Mouse (Mus musculus) embryonic stem cell, embryonic (primary cell): ENCODE data around the gene Zfp574.

Source experiments
- CTCF ChIA-PET, 4 experiments: fragments of 300-600 bp in 2 of 4; fragments of 350-600 bp in 2 of 4; sonication (Branson Sonifier 250); formaldehyde crosslinking; loops; one replicate each; lab custom pipeline; 2022; ENCODE audit warnings: inconsistent platforms in 2 of 4; lab: Charles Lee
- POLR2A ChIA-PET, 4 experiments: fragments of 300-600 bp in 2 of 4; fragments of 350-600 bp in 2 of 4; sonication (Branson Sonifier 250); formaldehyde crosslinking; loops; one replicate each; lab custom pipeline; 2022; ENCODE audit warnings: antibody characterized with exemption in 4 of 4, inconsistent platforms in 1 of 4; lab: Charles Lee

Gene Zfp574

DNA sequence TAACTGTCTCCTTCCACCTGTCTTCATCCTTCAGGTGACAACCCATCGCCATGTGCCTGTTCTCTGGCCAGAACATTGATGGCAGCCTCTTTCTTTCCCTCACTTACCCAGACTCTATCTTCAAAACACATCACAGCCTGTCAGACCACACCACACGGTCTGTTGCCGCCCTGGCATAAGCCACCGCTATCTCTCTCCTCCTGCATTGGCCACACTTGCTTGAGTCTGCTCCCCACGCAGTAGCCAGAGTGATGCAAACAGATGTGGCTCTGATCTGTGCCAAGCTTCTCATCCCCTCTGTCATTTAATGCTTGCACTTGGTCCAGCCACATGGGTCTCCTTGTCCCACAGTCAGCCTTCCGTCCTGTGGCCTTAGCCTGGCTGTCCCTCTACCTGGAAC, 9.0 kb upstream of the Zfp574 start:
- CTCF ChIA-PET, result no interaction called here

DNA sequence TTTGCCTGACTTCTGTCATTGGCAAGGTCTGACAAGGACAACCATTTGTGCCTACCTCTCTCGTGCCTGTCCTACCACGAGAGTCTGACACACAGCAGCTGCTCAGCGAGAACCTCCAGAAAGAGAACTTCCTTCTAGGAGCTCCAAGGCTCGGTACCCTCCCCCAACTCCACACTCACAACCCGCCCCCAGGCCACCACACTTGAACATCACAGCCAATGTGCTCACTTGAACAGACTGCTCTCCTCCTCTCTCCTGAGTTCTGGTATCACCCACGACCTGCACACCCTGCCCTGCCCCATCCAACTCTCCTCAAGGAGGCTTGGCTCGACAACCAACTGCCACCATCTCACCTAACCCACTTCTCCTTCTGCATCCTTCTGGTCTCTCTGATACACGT, 8.5 kb upstream of the Zfp574 start:
- POLR2A ChIA-PET, result interaction anchor here in 1 of 4 experiments (1.2 kb wide), 1 partner anchor 12 kb away, joined by 4 read pairs; no protein-coding TSS in a partner anchor
- CTCF ChIA-PET, result interaction anchor here in 1 of 4 experiments (0.7 kb wide), 1 partner anchor 153 kb away, joined by 3 read pairs; no protein-coding TSS in a partner anchor

More for the DNA sequence above, 9.0 kb upstream of the Zfp574 start:
- POLR2A ChIA-PET, result interaction anchor here in 1 of 4 experiments (1.0 kb wide), 1 partner anchor 16 kb away, joined by 4 read pairs; no protein-coding TSS in a partner anchor

DNA sequence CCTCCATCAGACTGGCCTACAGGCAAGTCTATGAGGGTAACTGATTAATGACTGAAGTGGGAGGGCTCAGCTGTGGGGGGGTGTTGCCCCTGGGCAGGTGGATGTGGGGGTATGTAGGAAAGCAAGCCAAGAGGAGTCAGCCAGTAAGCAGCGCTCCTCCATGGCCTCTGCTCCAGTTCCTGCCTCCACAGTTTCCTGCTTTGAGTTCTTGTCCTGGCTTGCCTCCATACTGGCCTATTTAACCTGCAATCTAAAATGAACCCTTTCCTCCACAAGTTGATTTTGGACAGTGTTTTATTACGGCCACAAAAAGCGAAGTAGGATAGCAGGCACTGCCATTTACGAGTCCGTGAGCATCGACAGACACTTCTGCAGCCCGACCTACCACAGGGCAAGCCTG, 5.0 kb upstream of the Zfp574 start:
- ChIA-PET CTCF (interaction anchor here in 3 of 4 experiments (0.6 to 2.0 kb wide), 6 partner anchors 10 to 342 kb away, joined by 3 to 6 read pairs (median 3); partner anchors contain the start of gene Pou2f2 (in 1 of the 3)), POLR2A (interaction anchor here in 2 of 4 experiments (1.1 to 2.8 kb wide), 7 partner anchors 9 to 14 kb away, joined by 3 to 24 read pairs (median 6); no protein-coding TSS in a partner anchor)

GRCm38 (mm10) chr7:25067909-25068656, 4.3 kb upstream of the Zfp574 start:
- CTCF ChIA-PET, result interaction anchor here in 3 of 4 experiments (0.6 to 2.0 kb wide), 9 partner anchors 9 to 448 kb away, joined by 3 to 6 read pairs (median 3); no protein-coding TSS in a partner anchor
- POLR2A ChIA-PET, result interaction anchor here in 3 of 4 experiments (0.5 to 2.3 kb wide), 9 partner anchors 8 to 780 kb away, joined by 3 to 24 read pairs (median 4); no protein-coding TSS in a partner anchor

DNA sequence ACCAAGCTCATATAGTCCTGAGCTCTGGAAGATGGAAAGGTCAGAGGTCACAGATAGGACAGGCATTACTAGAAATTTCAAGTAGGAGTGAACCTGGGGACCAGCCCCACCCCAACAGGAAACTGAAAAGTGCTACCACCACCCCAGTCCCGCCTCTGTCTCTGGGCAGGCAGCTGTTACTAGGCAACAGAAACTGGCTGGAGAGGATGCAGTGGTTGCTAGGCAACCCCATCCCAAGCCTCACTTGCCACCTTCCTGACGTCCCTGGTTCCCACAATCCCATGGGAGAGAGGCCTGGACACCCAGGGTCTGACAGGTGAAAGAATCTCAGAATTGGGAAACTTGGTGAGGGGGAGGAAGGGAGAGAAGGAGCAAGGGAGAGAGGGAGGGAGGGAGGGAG, 3.6 kb upstream of the Zfp574 start:
- POLR2A ChIA-PET, result interaction anchor here in 3 of 4 experiments (0.5 to 2.3 kb wide), 9 partner anchors 8 to 780 kb away, joined by 3 to 24 read pairs (median 4); no protein-coding TSS in a partner anchor
- CTCF ChIA-PET, result interaction anchor here in 3 of 4 experiments (0.6 to 2.0 kb wide), 6 partner anchors 8 to 92 kb away, joined by 3 to 6 read pairs (median 4); no protein-coding TSS in a partner anchor

DNA sequence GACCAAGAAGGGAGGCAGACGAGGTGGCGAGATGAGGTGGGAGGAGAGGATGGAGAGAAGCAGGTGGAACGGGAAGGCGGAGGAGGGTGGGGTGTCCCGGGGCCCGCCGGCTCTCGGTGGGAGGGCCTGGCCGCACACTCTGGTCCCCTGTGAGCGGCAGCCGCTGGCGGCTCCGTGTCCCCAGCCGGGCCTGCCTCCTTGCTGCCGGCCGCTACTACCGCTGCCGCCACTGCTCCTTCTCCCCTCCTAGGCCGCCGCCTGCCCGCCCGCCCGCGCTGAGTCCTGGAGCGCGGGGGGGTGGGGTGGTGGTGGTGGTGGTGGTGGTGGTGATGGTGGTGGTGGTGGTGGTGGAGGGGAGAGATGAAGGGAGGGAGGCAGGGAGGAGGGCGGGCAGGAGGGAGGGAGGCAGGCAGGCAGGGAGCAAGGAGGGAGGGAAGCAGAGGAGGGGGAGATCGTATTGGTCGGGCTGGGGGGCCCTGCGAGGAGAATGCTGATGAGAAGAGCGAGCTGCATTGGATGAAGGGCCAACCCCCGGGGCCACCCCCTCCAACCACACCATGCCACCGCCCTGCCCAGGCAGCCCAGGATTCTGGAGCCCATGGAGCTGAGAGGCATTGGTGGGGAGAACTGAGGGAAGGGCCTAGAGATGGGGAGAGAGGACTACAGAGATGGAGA, 486 bp downstream of the Zfp574 start:
- ChIA-PET POLR2A (interaction anchor here in 2 of 4 experiments (0.8 to 1.5 kb wide), 3 partner anchors 15 to 229 kb away, joined by 3 to 8 read pairs (median 3); partner anchors contain the start of genes Cic (in 1 of the 2) and Prr19 (in 1 of the 2)), CTCF (interaction anchor here in 1 of 4 experiments (0.5 to 1.2 kb wide), 2 partner anchors 22 to 341 kb away, joined by 3 to 8 read pairs; no protein-coding TSS in a partner anchor)

- CTCF ChIA-PET, result interaction anchor here in 1 of 4 experiments (1.2 kb wide), 1 partner anchor 20 kb away, joined by 8 read pairs; no protein-coding TSS in a partner anchor
- POLR2A ChIA-PET, result interaction anchor here in 3 of 4 experiments (0.5 to 1.7 kb wide), 9 partner anchors 14 to 749 kb away, joined by 3 to 8 read pairs (median 4); partner anchors contain the start of genes Cic (in 1 of the 3) and Prr19 (in 1 of the 3)
Measured at GRCm38 (mm10) chr7:25073924-25074323, 1.6 kb downstream of the Zfp574 start.

GRCm38 (mm10) chr7:25076296-25076662, 3.9 kb downstream of the Zfp574 start:
- ChIA-PET CTCF (interaction anchor here in 3 of 4 experiments (0.5 to 1.9 kb wide), 19 partner anchors 8 to 434 kb away, joined by 3 to 22 read pairs (median 4); partner anchors contain the start of genes Megf8 (in 1 of the 3) and Rabac1 (in 1 of the 3)), POLR2A (interaction anchor here (0.6 to 3.1 kb wide), 68 partner anchors 8 to 677 kb away, joined by 3 to 26 read pairs (median 4); partner anchors contain the start of genes Cic (in 1 of the 4), Dmrtc2 (in 1 of the 4), Irgq (in 1 of the 4) and Lypd4 (in 1 of the 4))

DNA sequence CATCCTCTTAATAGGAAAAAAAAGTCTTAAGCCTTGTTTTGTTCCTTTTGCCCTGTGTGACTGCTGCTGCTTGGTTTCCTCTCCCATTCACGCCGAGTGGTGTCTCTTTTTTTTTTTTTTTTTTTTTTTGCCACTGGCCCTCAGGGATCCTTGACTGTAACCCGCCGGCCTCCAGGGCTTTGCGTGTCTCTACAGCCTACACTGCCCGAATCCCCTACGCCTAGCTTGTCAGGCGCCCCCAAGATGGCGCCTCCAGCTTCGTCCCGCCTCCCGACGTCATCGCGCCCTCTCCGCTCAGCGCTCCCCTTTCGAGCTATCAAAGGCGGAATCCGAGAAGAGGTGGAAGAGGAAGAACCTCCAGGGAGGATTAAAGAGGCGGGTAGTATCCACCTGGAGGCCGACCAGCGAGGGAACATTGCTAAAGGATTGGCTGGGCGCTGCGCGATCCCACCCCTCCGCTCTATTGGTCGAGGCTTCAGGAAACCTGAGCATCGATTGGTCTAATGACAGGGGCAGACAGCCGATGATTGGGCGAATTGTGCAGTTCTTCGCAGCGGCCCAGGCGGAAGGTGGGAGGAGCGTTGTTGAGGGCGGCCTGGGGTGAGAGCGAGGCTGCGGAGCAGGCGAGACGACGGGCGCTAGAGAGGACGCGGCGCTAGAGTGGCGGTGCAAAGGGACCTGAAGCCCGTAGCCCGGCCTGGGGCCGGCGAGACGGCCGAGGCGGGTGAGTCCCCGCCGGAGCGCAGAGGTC, 4.5 kb downstream of the Zfp574 start:
- ChIA-PET CTCF (interaction anchor here (0.5 to 1.9 kb wide), 25 partner anchors 8 to 434 kb away, joined by 3 to 22 read pairs (median 4); partner anchors contain the start of genes Megf8 (in 1 of the 4) and Rabac1 (in 1 of the 4)), POLR2A (interaction anchor here (0.6 to 3.1 kb wide), 73 partner anchors 8 to 677 kb away, joined by 3 to 26 read pairs (median 4); partner anchors contain the start of genes Rabac1 (in 2 of the 4), Cic (in 1 of the 4), Dmrtc2 (in 1 of the 4) and Irgq (in 1 of the 4))

GRCm38 (mm10) chr7:25077414-25077755, 5.0 kb downstream of the Zfp574 start:
- POLR2A ChIA-PET, result interaction anchor here (0.6 to 3.1 kb wide), 36 partner anchors 7 to 547 kb away, joined by 3 to 26 read pairs (median 5); partner anchors contain the start of genes Rabac1 (in 2 of the 4), Irgq (in 1 of the 4), Megf8 (in 1 of the 4) and Pafah1b3 (in 1 of the 4)
- CTCF ChIA-PET, result interaction anchor here in 2 of 4 experiments (0.6 to 1.6 kb wide), 3 partner anchors 10 to 239 kb away, joined by 3 to 12 read pairs (median 3); partner anchors contain the start of gene Megf8 (in 1 of the 2)

DNA sequence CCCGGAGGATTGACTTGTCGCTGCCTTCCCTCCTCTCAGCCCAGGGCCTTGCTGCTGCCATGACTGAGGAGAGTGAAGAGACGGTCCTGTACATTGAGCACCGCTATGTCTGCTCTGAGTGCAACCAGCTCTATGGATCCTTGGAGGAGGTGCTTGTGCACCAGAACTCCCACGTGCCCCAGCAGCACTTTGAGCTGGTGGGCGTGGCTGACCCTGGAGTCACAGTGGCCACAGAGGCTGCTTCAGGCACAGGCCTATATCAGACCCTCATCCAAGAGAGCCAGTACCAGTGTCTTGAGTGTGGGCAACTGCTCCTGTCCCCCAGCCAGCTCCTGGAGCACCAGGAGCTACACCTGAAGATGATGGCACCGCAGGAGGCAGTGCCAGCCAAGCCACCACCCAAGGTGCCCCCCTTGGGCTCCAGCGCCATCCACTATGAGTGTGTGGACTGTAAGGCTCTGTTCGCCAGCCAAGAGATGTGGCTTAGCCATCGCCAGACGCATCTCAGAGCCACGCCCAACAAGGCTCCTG, 7.2 kb downstream of the Zfp574 start:
- POLR2A ChIA-PET, result interaction anchor here in 3 of 4 experiments (0.7 to 5.0 kb wide), 13 partner anchors 13 to 316 kb away, joined by 3 to 27 read pairs (median 4); partner anchors contain the start of gene Rabac1 (in 1 of the 3)
- CTCF ChIA-PET, result interaction anchor here (0.6 to 5.2 kb wide), 10 partner anchors 9 to 481 kb away, joined by 3 to 56 read pairs (median 3); no protein-coding TSS in a partner anchor

GRCm38 (mm10) chr7:25080431-25080830, 8.1 kb downstream of the Zfp574 start:
- CTCF ChIA-PET, result interaction anchor here (0.9 to 5.2 kb wide), 8 partner anchors 13 to 481 kb away, joined by 3 to 56 read pairs (median 4); no protein-coding TSS in a partner anchor
- POLR2A ChIA-PET, result interaction anchor here in 3 of 4 experiments (0.7 to 5.0 kb wide), 12 partner anchors 12 to 188 kb away, joined by 3 to 27 read pairs (median 4); partner anchors contain the start of gene Rabac1 (in 1 of the 3)

DNA sequence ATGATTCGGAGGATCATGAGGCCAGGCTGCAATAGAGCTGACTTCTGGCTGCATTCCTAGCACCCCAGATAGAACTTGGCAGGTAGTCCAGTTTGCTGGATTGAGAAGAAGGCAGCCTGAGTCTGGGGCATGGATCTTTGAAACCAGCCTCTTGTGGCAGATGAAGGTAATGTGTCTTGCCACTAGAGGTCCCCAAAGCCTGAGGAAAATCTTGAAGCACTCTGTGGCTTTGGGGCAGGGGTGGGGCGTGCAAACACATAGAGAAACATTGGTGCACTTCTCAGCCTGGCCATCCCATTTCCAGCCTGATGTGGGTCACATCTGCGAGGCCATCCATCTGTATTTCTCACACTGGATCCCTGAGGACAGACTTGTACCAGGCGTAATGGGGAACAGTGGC, 10.1 kb downstream of the Zfp574 start:
- POLR2A ChIA-PET, result interaction anchor here in 3 of 4 experiments (0.7 to 5.0 kb wide), 10 partner anchors 11 to 297 kb away, joined by 3 to 27 read pairs (median 4); partner anchors contain the start of gene Rps19 (in 1 of the 3)

GRCm38 (mm10) chr7:25084621-25085020, 12.3 kb downstream of the Zfp574 start:
- ChIA-PET POLR2A (interaction anchor here in 1 of 4 experiments (1.0 kb wide), 1 partner anchor 8 kb away, joined by 4 read pairs; no protein-coding TSS in a partner anchor), CTCF (interaction anchor here in 1 of 4 experiments (0.7 to 1.1 kb wide), 2 partner anchors 23 to 287 kb away, joined by 3 read pairs; no protein-coding TSS in a partner anchor)

More for the DNA sequence above, 10.1 kb downstream of the Zfp574 start:
- CTCF ChIA-PET, result interaction anchor here (0.6 to 5.2 kb wide), 14 partner anchors 11 to 114 kb away, joined by 3 to 56 read pairs (median 4); no protein-coding TSS in a partner anchor

DNA sequence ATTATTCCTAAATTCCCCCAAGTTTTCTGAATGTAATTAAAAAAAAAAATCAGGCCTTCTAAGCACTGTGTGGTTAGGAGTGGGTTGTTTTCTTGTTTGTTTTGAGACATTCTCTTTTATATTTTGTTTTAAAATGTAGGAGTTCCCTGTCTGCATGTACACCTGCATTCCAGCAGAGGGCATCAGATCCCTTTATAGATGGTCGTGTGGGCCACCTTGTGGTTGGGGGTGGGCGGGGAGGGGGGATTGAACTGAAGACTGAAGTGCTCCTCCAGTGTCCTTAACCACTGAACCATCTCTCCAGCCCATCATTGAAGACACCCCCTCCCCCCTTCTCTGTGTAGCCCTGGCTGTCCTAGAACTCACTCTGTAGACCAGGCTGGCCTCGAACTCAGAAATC, 14.3 kb downstream of the Zfp574 start:
- ChIA-PET CTCF (interaction anchor here in 2 of 4 experiments (1.4 to 1.6 kb wide), 2 partner anchors 8 to 13 kb away, joined by 4 read pairs; no protein-coding TSS in a partner anchor), POLR2A (interaction anchor here in 3 of 4 experiments (0.6 to 1.5 kb wide), 6 partner anchors 8 to 203 kb away, joined by 3 to 4 read pairs (median 3); partner anchors contain the start of gene Rps19 (in 1 of the 3))
